Mouse (Mus musculus) CH12.LX (cell line): ENCODE measurements at regions not wholly inside any gene's neighbourhood (a gene's known extent, or its start where the extent isn't known, plus 50 kb on each side); places are given as distances from the start of the nearest gene placed in this dataset.

Experiments used
- CTCF ChIP-seq, 2 experiments: IDR thresholded peaks in 1 of 2; conservative IDR thresholded peaks in 1 of 2; 2 replicates each; pipeline ENCODE4 v1.5.1; 2011 to 2012; ENCODE audit warnings: low read depth in 2 of 2, low read length in 2 of 2, improper control_type of control experiment in 1 of 2, inconsistent platforms in 1 of 2, mild to moderate bottlenecking in 1 of 2, moderate library complexity in 1 of 2
- EP300 ChIP-seq: IDR thresholded peaks from 2 replicates; pipeline ENCODE4 v1.6.1; 2011; ENCODE audit warnings: low read length, improper control_type of control experiment
- GABPA ChIP-seq: IDR thresholded peaks from 2 replicates; pipeline ENCODE4 v1.6.1; 2012; ENCODE audit warnings: low read depth, low read length, improper control_type of control experiment, inconsistent platforms; ENCODE audit not compliant: insufficient replicate concordance
- JUND ChIP-seq: conservative IDR thresholded peaks from 2 replicates; pipeline ENCODE4 v1.6.1; 2011; ENCODE audit warnings: low read depth, low read length, improper control_type of control experiment
- MAFK ChIP-seq: IDR thresholded peaks from 2 replicates; pipeline ENCODE4 v1.6.1; 2011; ENCODE audit warnings: low read length, improper control_type of control experiment; ENCODE audit not compliant: insufficient replicate concordance
- MEF2A ChIP-seq: IDR thresholded peaks from 2 replicates; pipeline ENCODE4 v1.6.1; 2014; ENCODE audit warnings: low read depth, mild to moderate bottlenecking, inconsistent platforms, low read length, improper control_type of control experiment, borderline replicate concordance
- POLR2A ChIP-seq: IDR thresholded peaks from 2 replicates; pipeline ENCODE4 v1.6.1; 2011; ENCODE audit warnings: low read depth, mild to moderate bottlenecking, improper control_type of control experiment, low read length
- TBP ChIP-seq: conservative IDR thresholded peaks from 2 replicates; pipeline ENCODE4 v1.6.1; 2011; ENCODE audit warnings: low read depth, low read length, improper control_type of control experiment
- USF1 ChIP-seq: IDR thresholded peaks from 2 replicates; pipeline ENCODE4 v1.6.1; 2014; ENCODE audit warnings: low read depth, mild to moderate bottlenecking, inconsistent platforms, low read length, improper control_type of control experiment
- ZC3H11A ChIP-seq: IDR thresholded peaks from 2 replicates; pipeline ENCODE4 v1.6.1; 2012; ENCODE audit warnings: low read depth, mild to moderate bottlenecking, inconsistent platforms, low read length, improper control_type of control experiment

DNA sequence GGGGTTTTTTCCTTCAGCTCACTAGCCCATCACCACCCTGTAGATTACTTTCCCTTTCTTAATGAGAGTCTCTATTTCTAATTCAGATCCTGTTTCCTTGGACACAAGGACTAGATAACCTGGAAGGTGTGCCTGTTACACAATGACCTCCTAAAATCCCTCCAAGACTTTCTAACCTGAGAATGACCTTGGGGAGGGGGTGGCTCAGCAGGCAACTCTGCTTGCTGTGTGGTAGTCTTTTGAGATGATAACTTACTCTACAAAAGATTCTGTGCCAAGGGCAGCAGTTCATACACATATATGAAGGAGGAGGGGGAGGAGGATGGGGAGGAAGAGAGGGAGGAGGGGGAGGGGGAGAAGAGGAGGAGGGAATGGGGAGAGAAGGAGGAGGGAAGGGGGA, 143.9 kb downstream of the Gxylt1 start:
- TF ChIP-seq CTCF (conservative IDR thresholded peaks at IDR 0.05 in 1 of 2, IDR thresholded peaks at IDR 0.05 in 1 of 2; ENCODE audit: low read depth in 2 of 2, low read length in 2 of 2): no peak
- no peak for TF ChIP-seq POLR2A
- no peak for TF ChIP-seq EP300
- TF ChIP-seq JUND: no peak
- no peak for TF ChIP-seq USF1
- no peak for TF ChIP-seq ZC3H11A
- no peak for TF ChIP-seq TBP
- TF ChIP-seq GABPA: no peak
- no peak for TF ChIP-seq MEF2A
- no peak for TF ChIP-seq MAFK
